Mouse (Mus musculus): ENCODE results near the gene Igfbp6.

DNA sequence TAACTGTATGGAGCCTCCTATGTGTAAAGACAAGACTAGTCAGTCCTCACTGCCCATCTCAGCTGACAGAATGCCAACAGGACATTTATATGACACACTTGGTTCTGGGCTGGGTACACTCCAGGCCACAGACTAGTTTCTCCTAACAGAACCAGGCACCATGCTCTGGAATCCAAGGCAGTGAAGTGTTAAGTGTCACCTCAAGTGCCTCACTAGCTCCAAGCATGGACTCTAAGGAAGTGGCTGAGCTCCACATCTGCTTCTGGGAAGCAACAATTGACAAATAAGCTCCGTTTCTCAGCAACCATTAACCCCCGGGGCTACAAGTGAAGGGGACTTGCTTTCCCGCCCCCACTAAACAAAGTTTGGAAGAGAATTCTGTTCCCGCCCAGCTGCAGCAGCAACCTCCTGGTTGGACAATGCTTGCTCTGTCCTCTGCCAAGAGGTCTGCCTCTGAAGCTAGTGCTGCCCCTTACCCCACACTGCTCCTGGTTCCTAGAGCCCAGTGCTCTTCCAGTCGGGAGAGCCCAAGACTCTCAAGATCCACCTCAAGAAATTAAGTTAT lies 46.1 kb upstream of the Igfbp6 start:
- TF ChIP-seq FLI1 (IDR thresholded peaks at IDR 0.05; ENCODE audit: low read length) = no peak
- no peak for TF ChIP-seq GATA1 (IDR thresholded peaks at IDR 0.05; ENCODE audit: borderline replicate concordance, low read length)

All from megakaryocyte, embryonic 14.5 days (primary cell).